Mouse (Mus musculus): ENCODE measurements at regions not wholly inside any gene's neighbourhood (a gene's known extent, or its start where the extent isn't known, plus 50 kb on each side); places are given as distances from the start of the nearest gene placed in this dataset.

DNA sequence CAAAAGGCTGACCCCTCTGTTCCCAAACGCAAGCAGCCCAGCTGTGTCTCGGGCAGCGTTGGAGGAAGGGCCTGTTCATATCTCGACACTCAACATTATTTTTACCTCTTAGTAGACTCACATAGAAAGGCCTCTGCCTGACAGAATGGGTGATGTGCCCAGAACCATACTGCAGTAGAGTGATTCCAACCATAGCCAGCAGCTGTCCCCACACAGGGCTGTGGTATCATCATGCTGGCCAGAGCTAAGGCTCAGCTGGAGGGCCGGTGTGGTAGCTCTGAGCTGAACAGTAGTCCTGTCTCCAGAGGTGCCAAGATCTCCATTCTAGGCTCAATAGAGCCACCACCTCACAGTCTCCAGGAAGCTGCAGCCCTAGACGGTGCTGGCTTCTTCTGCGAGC is 437.3 kb downstream of the Matn1 start:
- no peaks in the 10 kb centered on the region for H3K9me3 ChIP-seq (replicated peaks)
- DNase-seq (ENCODE audit: low spot score) = no peak
- H3K27me3 ChIP-seq (ENCODE audit: low read depth, poor library complexity, severe bottlenecking) = 0 out of 2 replicates have a peak, but pooled peaks cover 7% of the 10 kb centered on the region
- H3K4me3 ChIP-seq = no peak overlapping the region
- H3K36me3 ChIP-seq = no peaks in the 10 kb centered on the region
- peak overlapping the region; percentile 14 for H3K27ac ChIP-seq
- WGBS = 88% methylated on average over 7 of the region's 7 CpGs
- peaks cover 39% of the 10 kb centered on the region for H3K4me1 ChIP-seq

DNA sequence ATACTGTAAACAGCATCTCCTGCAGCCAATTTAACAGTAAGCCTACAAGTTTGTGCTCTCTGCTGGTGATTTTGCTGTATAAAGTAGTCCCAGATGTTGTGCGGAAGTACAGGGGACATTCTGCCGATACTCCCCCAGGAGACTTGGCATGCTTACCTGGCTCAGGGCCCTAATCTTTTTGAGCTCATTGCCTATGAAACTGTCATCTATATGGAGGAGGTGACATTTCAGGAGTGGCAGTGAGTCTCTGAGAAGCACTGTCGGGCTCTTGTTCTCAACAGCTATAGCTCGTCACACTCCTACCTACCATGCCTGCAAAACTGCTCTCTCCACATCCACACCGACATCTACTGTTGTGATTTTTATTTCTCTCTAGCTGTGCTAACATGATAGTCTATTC is 439.7 kb downstream of the Matn1 start:
- no peak for DNase-seq (ENCODE audit: low spot score)
- H3K4me1 ChIP-seq = peaks cover 25% of the 10 kb centered on the region
- 0 out of 2 replicates have a peak, but pooled peaks cover 7% of the 10 kb centered on the region for H3K27me3 ChIP-seq (ENCODE audit: low read depth, poor library complexity, severe bottlenecking)
- H3K9me3 ChIP-seq (replicated peaks) = no peaks in the 10 kb centered on the region
- WGBS = 79% methylated on average over 5 of the region's 5 CpGs
- H3K36me3 ChIP-seq = no peaks in the 10 kb centered on the region
- H3K4me3 ChIP-seq = no peak overlapping the region
- no peak overlapping the region for H3K27ac ChIP-seq

DNA sequence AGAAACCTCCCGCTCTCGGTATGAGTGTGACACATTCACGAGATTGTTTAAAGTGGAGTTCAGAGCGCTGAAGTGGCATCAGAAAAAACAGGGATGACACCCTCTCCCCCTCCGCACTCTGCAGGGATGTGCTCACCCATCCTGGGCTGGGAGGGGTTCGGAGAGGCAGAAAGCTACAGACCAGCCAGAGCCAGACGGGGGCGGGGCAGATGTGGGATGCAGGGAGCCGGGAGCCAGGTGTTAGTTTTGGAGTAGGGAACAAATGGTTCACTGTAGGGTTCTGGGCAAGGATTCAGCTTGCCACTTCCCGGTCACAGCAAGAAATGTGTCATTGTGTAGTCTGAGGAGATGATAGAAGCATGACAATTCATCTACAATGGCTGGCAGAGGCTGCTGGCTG is 442.8 kb downstream of the Matn1 start:
- Histone ChIP-seq H3K36me3 (no peaks in the 10 kb centered on the region), H3K27ac (no peak overlapping the region), H3K27me3 (ENCODE audit: low read depth, poor library complexity, severe bottlenecking) (0 out of 2 replicates have a peak, but pooled peaks cover 7% of the 10 kb centered on the region), H3K4me1 (peaks cover 27% of the 10 kb centered on the region), H3K4me3 (no peak overlapping the region), H3K9me3 (replicated peaks) (no peaks in the 10 kb centered on the region)
- no peak for DNase-seq (ENCODE audit: low spot score)
- WGBS = 74% methylated on average over 10 of the region's 10 CpGs

GRCm38 (mm10) chr4:131391119-131391923 is 446.8 kb downstream of the Ptpru start:
- WGBS = 15% methylated on average over 10 of the region's 10 CpGs
- H3K4me1 ChIP-seq = peaks cover 42% of the 10 kb centered on the region
- peak overlapping the region; percentile 68 for H3K27ac ChIP-seq
- peak overlapping the region; percentile 7; the same call in 1 of the 2 replicates for H3K4me3 ChIP-seq
- H3K36me3 ChIP-seq = no peaks in the 10 kb centered on the region
- H3K9me3 ChIP-seq (replicated peaks) = no peaks in the 10 kb centered on the region
- peaks cover 36% of the 10 kb centered on the region for H3K27me3 ChIP-seq (ENCODE audit: low read depth, poor library complexity, severe bottlenecking)
- DNase-seq (ENCODE audit: low spot score) = peak; percentile 81

- H3K4me3 ChIP-seq = no peak overlapping the region
- H3K27ac ChIP-seq = peak overlapping the region; percentile 68
- WGBS = 76% methylated on average over 3 of the region's 3 CpGs
- no peaks in the 10 kb centered on the region for H3K36me3 ChIP-seq
- no peaks in the 10 kb centered on the region for H3K9me3 ChIP-seq (replicated peaks)
- H3K4me1 ChIP-seq = peaks cover 42% of the 10 kb centered on the region
- no peak for DNase-seq (ENCODE audit: low spot score)
- peaks cover 40% of the 10 kb centered on the region for H3K27me3 ChIP-seq (ENCODE audit: low read depth, poor library complexity, severe bottlenecking)
Observed at GRCm38 (mm10) chr4:131391924-131392297, 446.2 kb downstream of the Ptpru start.

- Histone ChIP-seq H3K4me1 (peaks cover 42% of the 10 kb centered on the region), H3K9me3 (replicated peaks) (no peaks in the 10 kb centered on the region), H3K4me3 (no peak overlapping the region), H3K27ac (peak overlapping the region; percentile 63), H3K36me3 (no peaks in the 10 kb centered on the region), H3K27me3 (ENCODE audit: low read depth, poor library complexity, severe bottlenecking) (peaks cover 46% of the 10 kb centered on the region)
- DNase-seq (ENCODE audit: low spot score) = no peak
- 66% methylated on average over 3 of the region's 3 CpGs for WGBS
Observed at GRCm38 (mm10) chr4:131392478-131392877, 445.6 kb downstream of the Ptpru start.

DNA sequence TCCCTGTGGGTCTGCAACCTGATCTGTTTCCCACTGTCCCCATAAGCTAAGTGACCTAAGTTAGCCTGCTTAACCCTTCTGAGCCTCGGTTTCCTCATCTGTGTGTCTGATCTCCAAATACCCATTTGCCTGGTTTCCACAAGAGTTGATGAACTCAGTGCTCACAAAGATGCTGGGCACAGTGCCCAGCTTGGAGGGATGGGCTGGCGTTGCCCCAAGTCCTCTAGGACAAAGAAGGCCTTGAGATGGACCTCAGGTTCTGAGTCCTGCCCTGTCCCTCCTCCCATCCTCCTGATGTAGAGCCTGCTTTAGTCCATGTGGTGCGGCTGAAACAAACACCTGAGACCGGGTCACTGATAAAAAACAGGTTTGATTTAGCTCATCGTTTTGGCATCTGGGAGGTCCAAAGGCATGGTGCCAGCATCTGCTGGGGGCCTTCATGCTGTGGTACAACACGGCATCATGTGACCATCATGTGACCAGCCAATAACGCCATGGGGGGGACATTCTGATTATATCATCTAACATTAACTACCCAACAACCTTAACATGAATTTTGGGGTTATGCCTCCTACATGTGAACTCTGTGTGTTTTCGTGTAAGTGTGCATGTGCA is 441.8 kb downstream of the Ptpru start:
- Histone ChIP-seq H3K4me3 (no peak overlapping the region), H3K9me3 (replicated peaks) (no peaks in the 10 kb centered on the region), H3K27ac (no peak overlapping the region), H3K27me3 (ENCODE audit: low read depth, poor library complexity, severe bottlenecking) (peaks cover 82% of the 10 kb centered on the region), H3K36me3 (no peaks in the 10 kb centered on the region), H3K4me1 (peaks cover 38% of the 10 kb centered on the region)
- DNase-seq (ENCODE audit: low spot score) = no peak
- 92% methylated on average over 8 of the region's 8 CpGs for WGBS

DNA sequence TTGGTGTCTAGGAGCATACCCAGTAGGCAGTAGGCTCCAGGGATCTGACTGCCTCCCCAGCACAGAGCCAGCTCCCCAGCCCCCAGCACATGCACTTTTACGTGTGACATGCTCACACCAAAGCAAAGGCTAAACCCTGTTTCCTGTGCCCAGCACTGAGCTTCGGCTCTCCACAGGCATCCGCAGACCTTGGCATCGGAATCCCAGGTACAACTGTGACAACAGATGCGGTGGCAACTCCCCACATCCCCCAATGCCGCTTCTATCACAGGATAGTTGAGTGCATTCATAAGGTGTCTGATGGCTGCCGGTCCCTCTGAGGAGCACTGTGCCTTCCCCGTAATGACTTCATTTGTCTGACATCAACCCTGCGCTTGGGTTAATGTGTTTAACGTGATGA is 440.9 kb downstream of the Ptpru start:
- no peak overlapping the region for H3K27ac ChIP-seq
- no peak for DNase-seq (ENCODE audit: low spot score)
- H3K9me3 ChIP-seq (replicated peaks) = no peaks in the 10 kb centered on the region
- WGBS = 90% methylated on average over 10 of the region's 10 CpGs
- H3K36me3 ChIP-seq = no peaks in the 10 kb centered on the region
- H3K27me3 ChIP-seq (ENCODE audit: low read depth, poor library complexity, severe bottlenecking) = peaks cover 89% of the 10 kb centered on the region
- peaks cover 30% of the 10 kb centered on the region for H3K4me1 ChIP-seq
- no peak overlapping the region for H3K4me3 ChIP-seq

- Histone ChIP-seq H3K36me3 (no peaks in the 10 kb centered on the region), H3K27ac (no peak overlapping the region), H3K4me1 (peaks cover 16% of the 10 kb centered on the region), H3K27me3 (ENCODE audit: low read depth, poor library complexity, severe bottlenecking) (peaks cover 83% of the 10 kb centered on the region), H3K4me3 (no peak overlapping the region), H3K9me3 (replicated peaks) (no peaks in the 10 kb centered on the region)
- 18% methylated on average over 11 of the region's 11 CpGs for WGBS
- peak; percentile 83 for DNase-seq (ENCODE audit: low spot score)
Observed at GRCm38 (mm10) chr4:131400756-131401155, 437.3 kb downstream of the Ptpru start.

- Histone ChIP-seq H3K27me3 (ENCODE audit: low read depth, poor library complexity, severe bottlenecking) (peaks cover 83% of the 10 kb centered on the region), H3K4me1 (peaks cover 21% of the 10 kb centered on the region), H3K9me3 (replicated peaks) (no peaks in the 10 kb centered on the region), H3K4me3 (no peak overlapping the region), H3K27ac (no peak overlapping the region), H3K36me3 (no peaks in the 10 kb centered on the region)
- 90% methylated on average over 6 of the region's 6 CpGs for WGBS
- no peak for DNase-seq (ENCODE audit: low spot score)
Observed at GRCm38 (mm10) chr4:131401255-131401654, 436.8 kb downstream of the Ptpru start.

GRCm38 (mm10) chr4:131405376-131406017 is 432.6 kb downstream of the Ptpru start:
- Histone ChIP-seq H3K4me3 (no peak overlapping the region), H3K27me3 (ENCODE audit: low read depth, poor library complexity, severe bottlenecking) (peaks cover 87% of the 10 kb centered on the region), H3K9me3 (replicated peaks) (no peaks in the 10 kb centered on the region), H3K4me1 (peaks cover 46% of the 10 kb centered on the region), H3K36me3 (no peaks in the 10 kb centered on the region), H3K27ac (peak overlapping the region; percentile 20; the same call in 1 of the 2 replicates)
- DNase-seq (ENCODE audit: low spot score) = no peak
- 31% methylated on average over 12 of the region's 12 CpGs for WGBS

DNA sequence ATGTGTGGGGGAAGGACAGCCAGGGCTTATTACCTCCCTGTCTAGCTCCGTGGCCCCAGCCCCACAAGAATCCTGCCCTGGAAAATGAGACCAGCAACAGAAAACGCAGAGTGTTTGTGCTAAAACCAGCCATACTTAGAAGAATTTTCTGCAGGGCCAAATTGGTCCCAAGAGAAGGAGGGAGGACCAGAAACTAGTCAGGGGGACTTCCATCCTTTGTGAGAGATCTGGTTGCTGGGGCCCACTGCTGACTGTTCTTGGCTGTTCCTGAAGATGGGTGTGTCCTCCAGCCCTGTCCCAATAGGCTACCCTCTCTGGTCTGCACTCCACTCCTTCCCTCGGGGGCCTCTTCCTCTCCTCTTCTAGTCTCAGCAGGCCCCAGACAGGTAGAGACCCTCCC is 430.6 kb downstream of the Ptpru start:
- Histone ChIP-seq H3K9me3 (replicated peaks) (no peaks in the 10 kb centered on the region), H3K27ac (no peak overlapping the region), H3K4me1 (peaks cover 41% of the 10 kb centered on the region), H3K4me3 (no peak overlapping the region), H3K36me3 (no peaks in the 10 kb centered on the region), H3K27me3 (ENCODE audit: low read depth, poor library complexity, severe bottlenecking) (peaks cover 88% of the 10 kb centered on the region)
- 22% methylated on average over 3 of the region's 3 CpGs for WGBS
- no peak for DNase-seq (ENCODE audit: low spot score)

DNA sequence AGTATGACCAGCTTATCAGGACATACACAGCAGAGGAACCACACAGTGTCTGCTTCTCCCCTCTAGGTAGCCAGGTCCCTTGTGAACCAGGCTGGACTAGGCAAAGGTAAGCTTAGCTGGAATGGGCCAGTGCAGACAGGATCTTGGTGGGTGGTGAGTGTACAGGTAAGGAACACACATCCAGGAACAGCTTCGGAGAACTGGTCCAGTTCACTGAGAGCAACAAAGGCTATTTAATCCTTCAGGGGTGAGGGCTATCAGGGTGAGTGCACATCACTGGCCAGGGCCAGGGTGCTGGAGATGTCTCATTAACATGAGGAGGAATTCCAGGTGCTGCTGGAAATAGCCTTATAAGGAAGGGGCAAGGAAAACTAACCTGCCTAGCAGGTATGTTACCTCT is 429.4 kb downstream of the Ptpru start:
- Histone ChIP-seq H3K9me3 (replicated peaks) (no peaks in the 10 kb centered on the region), H3K36me3 (no peaks in the 10 kb centered on the region), H3K27ac (no peak overlapping the region), H3K4me1 (peaks cover 47% of the 10 kb centered on the region), H3K4me3 (no peak overlapping the region), H3K27me3 (ENCODE audit: low read depth, poor library complexity, severe bottlenecking) (peaks cover 91% of the 10 kb centered on the region)
- WGBS = 91% methylated on average over 1 of the region's 1 CpGs
- no peak for DNase-seq (ENCODE audit: low spot score)

Measured in limb, embryonic 10.5 days (tissue).